Mouse (Mus musculus) right cerebral cortex, postnatal 4 days (tissue): ENCODE measurements around the gene Lemd1.
"Not testable (repeated sequence)": the region's sequence is repeated elsewhere in the genome, so short reads cannot be mapped to it uniquely, and the experiment has no call there.

Experiments
- DNase-seq: peaks from one replicate; pipeline ENCODE4 v3.0.0-alpha.2; 2022

Lemd1 gene

GRCm38 (mm10) chr1:132263618-132264017, 72.4 kb downstream of the Lemd1 start:
- DNase-seq, result no peak

GRCm38 (mm10) chr1:132264577-132264976, 73.3 kb downstream of the Lemd1 start:
- no peak for DNase-seq

GRCm38 (mm10) chr1:132265211-132265859, 74.1 kb downstream of the Lemd1 start:
- no peak for DNase-seq

- DNase-seq, result no peak
Measured at GRCm38 (mm10) chr1:132265936-132266335, 74.7 kb downstream of the Lemd1 start.

- no peak for DNase-seq
Measured at GRCm38 (mm10) chr1:132266791-132267557, 75.7 kb downstream of the Lemd1 start.

- no peak for DNase-seq
Measured at GRCm38 (mm10) chr1:132267959-132268358, 76.7 kb downstream of the Lemd1 start.

GRCm38 (mm10) chr1:132268418-132269060, 77.3 kb downstream of the Lemd1 start:
- no peak for DNase-seq

- no peak for DNase-seq
Measured at GRCm38 (mm10) chr1:132271237-132271636, 80.0 kb downstream of the Lemd1 start.

GRCm38 (mm10) chr1:132276694-132277093, 85.5 kb downstream of the Lemd1 start:
- DNase-seq, result no peak

- no peak for DNase-seq
Measured at GRCm38 (mm10) chr1:132277124-132277523, 85.9 kb downstream of the Lemd1 start.

GRCm38 (mm10) chr1:132280636-132281035, 89.4 kb downstream of the Lemd1 start:
- not testable (repeated sequence) for DNase-seq

- no peak for DNase-seq
Measured at GRCm38 (mm10) chr1:132281523-132282176, 90.4 kb downstream of the Lemd1 start.

- DNase-seq, result no peak
Measured at GRCm38 (mm10) chr1:132282177-132282536, 90.9 kb downstream of the Lemd1 start.

- DNase-seq, result no peak
Measured at GRCm38 (mm10) chr1:132283018-132283417, 91.8 kb downstream of the Lemd1 start.

- DNase-seq, result no peak
Measured at GRCm38 (mm10) chr1:132286735-132287134, 95.5 kb downstream of the Lemd1 start.

- DNase-seq, result no peak
Measured at GRCm38 (mm10) chr1:132287445-132287844, 96.2 kb downstream of the Lemd1 start.

- DNase-seq, result no peak
Measured at GRCm38 (mm10) chr1:132287991-132288451, 96.8 kb downstream of the Lemd1 start.

- DNase-seq, result no peak
Measured at GRCm38 (mm10) chr1:132289965-132290364, 98.7 kb downstream of the Lemd1 start.

GRCm38 (mm10) chr1:132290921-132291675, 99.9 kb downstream of the Lemd1 start:
- no peak for DNase-seq

GRCm38 (mm10) chr1:132291706-132292105, 100.5 kb downstream of the Lemd1 start:
- no peak for DNase-seq

GRCm38 (mm10) chr1:132292318-132293129, 101.3 kb downstream of the Lemd1 start:
- DNase-seq, result peak; percentile 45

GRCm38 (mm10) chr1:132295506-132295905, 104.3 kb downstream of the Lemd1 start:
- no peak for DNase-seq
